In genomic region chr2:115057200-115057599, GRCm38 (mm10) we compare ENCODE assay signal across 20 mouse cellular contexts.
"Had no signal": no experiment of that assay in that cellular context is flagged by ENCODE, and none has a peak within 500 bp of the region (broad histone marks: within the 10 kb centered on the region; RNA-seq: fewer than 3 reads in every experiment).

No protein-coding gene starts in this region.

- H3K27ac ChIP-seq: kidney, postnatal 0 days; limb, embryonic 12.5 days; limb, embryonic 15.5 days; liver, embryonic 14.5 days; macrophage; midbrain, embryonic 10.5 days; midbrain, embryonic 15.5 days; neural tube, embryonic 12.5 days; neural tube, embryonic 15.5 days; stomach, postnatal 0 days had no signal

- H3K4me1 ChIP-seq: limb, embryonic 12.5 days; limb, embryonic 15.5 days; megakaryocyte, embryonic 14.5 days; midbrain, embryonic 10.5 days had no signal

- H3K27me3 ChIP-seq: limb, embryonic 15.5 days; megakaryocyte, embryonic 14.5 days; midbrain, embryonic 15.5 days; neural tube, embryonic 12.5 days; neural tube, embryonic 15.5 days had no signal

- H3K4me3 ChIP-seq: limb, embryonic 12.5 days; limb, embryonic 15.5 days; megakaryocyte, embryonic 14.5 days; midbrain, embryonic 10.5 days; midbrain, embryonic 15.5 days; neural tube, embryonic 12.5 days; neural tube, embryonic 15.5 days had no signal

- H3K9ac ChIP-seq: limb, embryonic 12.5 days; limb, embryonic 15.5 days; liver, embryonic 14.5 days; liver, postnatal 0 days; lung, embryonic 14.5 days; midbrain, embryonic 15.5 days; neural tube, embryonic 12.5 days; neural tube, embryonic 15.5 days had no signal

- DNase-seq: kidney, postnatal 25 days; liver, postnatal 0 days; lung, embryonic 14.5 days; right cerebral cortex, adult 18-20 months; thymus, adult 2 months; thymus, postnatal 14 days; thymus, postnatal 4 days had no signal

- H3K36me3 ChIP-seq: limb, embryonic 12.5 days; limb, embryonic 15.5 days; midbrain, embryonic 10.5 days; midbrain, embryonic 15.5 days; neural tube, embryonic 12.5 days; neural tube, embryonic 15.5 days had no signal

- H3K4me2 ChIP-seq: limb, embryonic 12.5 days; limb, embryonic 15.5 days; liver, embryonic 11.5 days; lung, embryonic 14.5 days; midbrain, embryonic 15.5 days; neural tube, embryonic 12.5 days; neural tube, embryonic 15.5 days had no signal

- ATAC-seq: liver, postnatal 0 days; lung, postnatal 0 days had no signal

- H3K9me3 ChIP-seq: limb, embryonic 12.5 days; limb, embryonic 15.5 days; midbrain, embryonic 10.5 days; midbrain, embryonic 15.5 days; neural tube, embryonic 12.5 days; neural tube, embryonic 15.5 days had no signal
